Mouse (Mus musculus) telencephalon, adult 2 months (tissue): Measurements from ENCODE around the gene Csnk1d.

Source experiments
- DNase-seq: peaks from one replicate; pipeline ENCODE4 v3.0.0-alpha.2; 2011; ENCODE audit warnings: low read depth, low spot score

The Csnk1d gene

GRCm38 (mm10) chr11:120987608-120988007 lies 3.5 kb downstream of the Csnk1d start:
- DNase-seq: no peak

DNA sequence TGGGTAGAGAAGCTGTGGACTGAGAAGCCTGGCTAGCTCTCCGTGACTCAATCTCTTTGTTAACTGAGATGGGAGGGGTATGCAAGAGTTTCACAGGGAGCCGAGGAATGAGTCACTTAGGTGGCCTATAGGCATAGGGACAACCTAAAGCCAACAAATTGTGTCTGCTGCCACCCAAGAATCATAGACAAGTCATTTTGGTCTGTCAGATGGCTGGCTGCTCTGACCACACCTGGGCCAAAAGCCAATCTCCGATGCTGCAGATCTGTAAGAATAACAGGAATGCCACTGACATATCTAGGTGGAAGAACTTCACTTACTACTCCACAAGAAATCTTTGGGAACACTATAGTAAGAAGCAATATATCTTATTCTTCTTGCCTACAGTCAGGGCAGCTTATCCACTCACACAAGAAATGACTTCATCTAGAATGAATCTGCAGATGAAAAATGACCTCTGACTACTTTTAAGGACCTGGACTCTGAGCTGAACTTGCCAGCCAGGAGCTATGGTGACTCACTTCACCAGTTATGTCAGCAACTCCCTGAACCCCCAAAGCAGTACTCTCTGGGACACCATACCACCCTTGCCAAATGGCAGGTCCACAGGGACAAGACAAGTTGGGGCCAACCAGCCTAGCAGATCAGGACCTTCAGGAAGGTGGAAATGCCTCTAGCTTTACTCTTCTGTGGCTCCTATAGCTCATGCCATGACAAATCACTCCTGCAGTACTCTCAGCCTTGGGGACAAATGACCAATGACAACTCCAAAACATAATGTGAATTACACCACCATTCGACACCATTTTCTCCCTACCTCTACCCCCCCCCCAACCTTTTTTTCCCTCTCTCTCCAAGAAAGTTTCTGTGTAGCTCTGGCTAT lies 6.4 kb downstream of the Csnk1d start:
- DNase-seq: no peak

- no peak for DNase-seq
Measured at GRCm38 (mm10) chr11:120982459-120982858, 8.7 kb downstream of the Csnk1d start.

DNA sequence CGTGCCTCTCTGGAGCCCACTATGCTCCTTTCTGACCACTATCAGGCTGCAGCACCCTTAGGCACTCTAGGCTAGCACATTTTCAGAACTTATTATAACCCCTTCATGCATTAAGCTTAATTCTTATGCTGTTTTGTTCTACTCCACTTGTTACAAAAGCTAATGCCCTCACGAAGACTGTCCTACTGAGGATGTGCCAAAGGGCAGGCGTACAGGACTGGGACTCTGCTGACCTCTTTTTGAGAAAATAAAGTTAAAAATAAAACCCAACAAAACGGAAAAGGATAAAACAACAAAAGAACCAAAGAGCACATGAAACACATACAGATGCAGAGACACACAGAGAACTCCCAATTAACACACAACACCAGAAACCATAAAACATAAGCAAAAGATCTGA lies 9.5 kb downstream of the Csnk1d start:
- DNase-seq: no peak

DNA sequence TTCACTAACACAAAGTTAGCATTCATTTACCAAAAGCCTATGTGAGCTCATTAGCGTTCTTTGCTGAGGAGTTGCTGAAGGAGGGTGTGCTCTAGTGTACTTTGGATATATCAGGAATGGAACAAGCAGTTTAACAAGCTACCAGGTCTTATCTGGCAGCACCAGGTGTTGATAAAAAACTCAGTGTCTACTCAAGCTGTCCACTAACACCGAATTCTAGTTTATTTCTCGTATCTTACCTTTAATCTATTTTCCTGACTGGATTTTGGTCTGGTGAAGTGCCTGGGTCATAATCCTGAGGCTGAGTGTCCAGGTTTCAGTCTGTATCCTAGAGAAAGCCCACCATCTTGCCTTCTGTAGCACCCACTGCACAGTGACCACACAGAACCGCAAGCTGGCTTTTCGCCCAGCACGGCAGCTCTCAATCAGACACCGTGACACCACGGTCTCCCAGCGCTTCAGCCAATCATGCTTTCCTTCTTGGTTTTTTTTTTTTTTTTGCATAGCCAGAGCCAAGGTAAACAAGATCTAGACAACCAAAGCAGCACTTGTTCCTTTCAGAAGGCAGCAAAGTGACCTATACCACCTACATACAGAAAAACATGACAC lies 10.6 kb downstream of the Csnk1d start:
- DNase-seq: no peak

GRCm38 (mm10) chr11:120979711-120980426 lies 11.3 kb downstream of the Csnk1d start:
- no peak for DNase-seq

DNA sequence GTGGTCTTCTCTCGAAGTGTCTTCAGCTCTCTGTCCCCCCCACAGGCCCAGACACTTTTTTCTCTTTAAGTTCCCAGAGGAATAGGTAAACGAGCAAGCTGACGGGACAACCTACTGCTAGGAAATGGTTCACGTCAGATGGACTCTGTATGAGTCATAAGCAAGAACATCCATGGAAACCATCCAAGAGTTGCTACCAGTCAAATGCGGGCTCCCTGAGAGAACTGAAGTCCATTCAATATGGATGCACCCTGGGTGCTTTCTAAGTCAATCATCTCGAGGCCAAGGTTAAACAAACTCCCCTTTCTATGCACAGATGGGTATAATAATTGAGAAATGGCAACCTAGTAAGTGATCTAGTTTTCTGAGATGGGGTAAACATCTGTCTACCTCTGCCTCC lies 17.8 kb downstream of the Csnk1d start:
- DNase-seq: no peak

DNA sequence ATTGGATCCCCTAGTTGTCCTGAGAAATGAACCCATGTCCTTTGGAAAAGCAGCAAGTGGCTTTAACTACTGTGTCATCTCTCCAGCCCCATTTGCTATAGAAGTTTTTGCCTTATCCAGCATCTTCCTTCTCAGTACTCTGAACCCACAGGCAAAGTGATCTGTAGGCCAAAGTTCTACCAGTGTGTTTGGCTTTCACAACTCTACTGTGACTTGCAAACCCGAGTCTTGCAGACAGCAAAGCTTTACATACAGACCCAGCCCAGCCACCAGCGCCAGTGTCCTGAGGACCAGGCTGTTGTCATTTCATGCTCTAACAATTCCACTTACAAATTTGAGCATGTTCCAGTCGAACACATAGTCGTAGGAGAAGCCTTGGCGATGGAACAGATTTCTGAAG lies 19.9 kb downstream of the Csnk1d start:
- no peak for DNase-seq

GRCm38 (mm10) chr11:120969742-120970141 lies 21.4 kb downstream of the Csnk1d start:
- no peak for DNase-seq

GRCm38 (mm10) chr11:120965587-120965986 lies 25.5 kb downstream of the Csnk1d start:
- DNase-seq: no peak

- DNase-seq: no peak
Measured at GRCm38 (mm10) chr11:120964195-120965157, 26.7 kb downstream of the Csnk1d start.

DNA sequence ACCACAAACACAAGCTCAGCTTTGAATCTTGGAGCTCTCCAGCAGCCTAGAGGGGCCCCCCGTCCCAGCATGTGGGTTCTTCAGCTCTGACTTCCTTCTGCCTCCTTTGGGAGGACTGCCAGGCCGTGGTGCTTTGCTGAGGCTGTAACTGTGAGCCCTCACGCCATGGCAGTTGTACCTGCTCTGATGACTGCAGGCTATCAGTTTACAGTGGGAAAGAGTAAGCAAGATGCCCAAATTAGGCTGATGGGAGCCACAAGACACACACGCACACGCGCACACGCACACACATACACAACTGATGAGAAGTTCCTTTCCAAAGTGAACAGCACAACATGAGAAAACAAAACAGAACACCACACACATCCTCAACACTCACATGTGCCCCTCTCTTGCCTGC lies 28.2 kb downstream of the Csnk1d start:
- no peak for DNase-seq

DNA sequence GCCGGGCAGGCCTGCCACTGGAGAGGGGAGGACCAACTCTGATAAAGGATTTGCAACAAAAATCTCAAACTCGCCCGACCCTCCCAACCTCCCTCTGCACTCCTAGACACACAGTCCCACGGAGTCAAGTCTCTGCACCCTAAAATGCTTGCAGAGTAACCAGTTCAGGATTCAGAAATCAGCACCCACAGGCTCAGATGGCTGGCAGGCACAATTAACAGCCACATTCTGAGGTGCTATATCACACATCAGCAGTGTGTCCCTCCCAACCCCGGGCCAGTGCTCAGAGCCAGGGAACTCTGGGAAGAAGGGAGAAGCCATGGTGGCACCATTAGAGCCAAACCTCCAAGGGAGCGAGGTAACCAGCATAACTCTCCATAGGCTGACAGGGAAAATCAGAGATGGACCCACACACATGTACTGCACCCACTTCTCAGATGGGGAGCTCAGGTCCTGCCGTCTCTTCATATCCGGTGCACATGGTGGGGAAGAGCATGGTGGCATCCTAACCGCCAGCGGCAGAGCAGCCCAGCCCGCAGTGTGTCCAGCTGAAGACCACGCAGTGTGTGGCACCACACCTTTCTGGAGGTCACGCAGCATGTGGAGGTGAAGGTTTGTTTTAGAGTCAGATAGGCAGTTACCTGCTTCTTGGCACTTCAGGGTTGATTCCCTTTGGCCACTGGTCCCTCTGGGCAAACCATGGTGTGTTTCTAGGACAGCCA lies 28.9 kb downstream of the Csnk1d start:
- no peak for DNase-seq

GRCm38 (mm10) chr11:120961594-120961993 lies 29.5 kb downstream of the Csnk1d start:
- DNase-seq: no peak

GRCm38 (mm10) chr11:120960248-120960647 lies 30.9 kb downstream of the Csnk1d start:
- DNase-seq: no peak

DNA sequence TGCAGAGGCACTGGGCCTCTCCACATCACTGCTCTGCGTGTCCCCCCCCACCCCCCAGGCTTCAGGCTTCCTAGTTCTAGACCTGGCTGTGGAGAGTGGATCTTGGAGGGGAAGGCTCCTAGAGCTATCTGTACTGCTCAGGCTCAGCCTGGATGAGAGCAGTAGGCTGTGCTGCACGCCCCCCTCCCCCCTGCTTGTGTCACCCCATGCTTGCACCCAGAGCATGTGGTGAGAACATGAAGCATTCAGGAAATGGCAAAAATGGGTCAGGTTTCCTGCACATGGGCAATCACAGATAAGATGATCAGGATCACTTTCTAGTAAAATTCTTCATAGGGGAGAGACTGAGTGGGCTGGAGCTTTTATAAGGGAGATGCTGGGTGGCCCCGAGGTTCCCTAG lies 31.6 kb downstream of the Csnk1d start:
- DNase-seq: no peak

- DNase-seq: no peak
Measured at GRCm38 (mm10) chr11:120959066-120959465, 32.1 kb downstream of the Csnk1d start.

- DNase-seq: no peak
Measured at GRCm38 (mm10) chr11:120957731-120958257, 33.3 kb downstream of the Csnk1d start.

DNA sequence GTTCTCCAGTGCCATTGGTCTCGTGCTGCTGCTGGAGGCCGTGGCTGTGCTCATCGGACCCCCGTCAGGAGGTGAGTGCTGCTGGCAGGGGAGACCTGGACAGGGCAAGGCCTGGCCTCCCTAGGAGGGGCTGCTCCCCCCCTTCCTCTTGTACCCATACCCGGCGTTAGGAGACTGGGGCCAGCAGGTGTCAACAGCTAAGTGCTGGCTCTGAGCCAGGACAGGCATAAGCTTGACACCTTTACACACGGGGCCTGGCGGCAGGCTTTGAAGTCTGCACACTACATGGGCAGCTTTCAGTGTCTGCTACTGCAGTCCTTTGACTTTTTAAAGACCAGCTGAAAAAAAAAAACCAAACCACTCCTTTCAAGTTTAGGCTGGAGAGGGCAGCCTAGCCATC lies 34.1 kb downstream of the Csnk1d start:
- no peak for DNase-seq

- no peak for DNase-seq
Measured at GRCm38 (mm10) chr11:120955701-120956100, 35.4 kb downstream of the Csnk1d start.
